Mouse (Mus musculus) cerebellum, adult 2 months (tissue): ENCODE data around the gene Erich6b.

Experiments used
- CTCF ChIP-seq: fragments of 200-500 bp; IDR thresholded peaks from 2 replicates; pipeline ENCODE4 v1.5.1; 2011; ENCODE audit warnings: low read depth, mild to moderate bottlenecking, control low read depth, low read length, moderate library complexity, borderline replicate concordance; ENCODE audit not compliant: insufficient read depth
- POLR2A ChIP-seq: fragments of 200-500 bp; IDR thresholded peaks from 2 replicates; pipeline ENCODE4 v1.6.1; 2011; ENCODE audit warnings: low read length, control low read depth, borderline replicate concordance; ENCODE audit not compliant: insufficient read depth

DNA sequence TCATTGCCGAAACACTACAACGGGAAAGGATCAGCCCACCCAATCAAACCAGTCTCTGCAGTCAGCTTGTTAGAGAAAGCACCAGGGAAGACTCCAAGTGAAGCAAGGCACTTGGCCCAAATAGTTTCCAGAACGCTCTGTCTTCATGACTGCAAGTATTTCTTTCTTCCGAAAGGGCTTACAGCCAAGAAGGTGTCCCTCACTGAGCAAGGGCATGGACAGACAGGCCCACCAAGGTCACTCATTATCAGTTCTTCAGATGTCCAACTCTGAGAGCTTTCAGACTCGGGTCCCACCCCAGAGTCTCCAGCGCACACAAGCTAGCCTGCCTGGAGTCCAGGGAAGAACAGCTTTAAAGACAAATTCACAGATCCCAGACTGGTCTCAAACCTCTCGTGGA, 3.4 kb downstream of the Erich6b start:
- no peak for TF ChIP-seq POLR2A
- no peak for TF ChIP-seq CTCF
